Mouse (Mus musculus): ENCODE results near the gene Smpd4. TPM values are rescaled to one million over a fixed set of nuclear protein-coding genes. Genes with fewer than 3 reads are reported as not detected.
"Not testable (repeated sequence)": the region's sequence is repeated elsewhere in the genome, so short reads cannot be mapped to it uniquely, and the experiment has no call there.

Smpd4 gene
- polyA plus RNA-seq, 1 experiment from 2014 or later: 67.9 TPM

- no peaks in the 10 kb centered on the region for H3K9me3 ChIP-seq (ENCODE audit: control insufficient read depth, low read length)
- no peaks in the 10 kb centered on the region for H3K4me1 ChIP-seq (ENCODE audit: control insufficient read depth, insufficient read depth, low read length)
- DNase-seq (ENCODE audit: low spot score) (no peak), ATAC-seq (ENCODE audit: insufficient number of reproducible peaks, low FRiP score, low TSS enrichment, low read depth) (no peak)
- no peak overlapping the region for H3K9ac ChIP-seq (ENCODE audit: low read length)
- H3K36me3 ChIP-seq (ENCODE audit: control insufficient read depth, insufficient read depth, low read length): no peaks in the 10 kb centered on the region
- H3K27me3 ChIP-seq (ENCODE audit: control insufficient read depth, insufficient read depth, low read length): no peaks in the 10 kb centered on the region
- H3K4me3 ChIP-seq (ENCODE audit: low read depth, low read length): no peak overlapping the region
- H3K4me2 ChIP-seq (ENCODE audit: low read depth, severe bottlenecking): no peak overlapping the region
- H3K27ac ChIP-seq (replicated peaks; ENCODE audit: low read depth, low read length): no peak overlapping the region
- WGBS: 78% methylated on average over 5 of the region's 5 CpGs
Measured at GRCm38 (mm10) chr16:17605684-17606083, 13.5 kb upstream of the Smpd4 start.

GRCm38 (mm10) chr16:17611383-17611782 is 7.8 kb upstream of the Smpd4 start:
- 77% methylated on average over 4 of the region's 4 CpGs for WGBS
- H3K9ac ChIP-seq (ENCODE audit: low read length): no peak overlapping the region
- H3K4me3 ChIP-seq (ENCODE audit: low read depth, low read length): no peak overlapping the region
- DNase-seq (ENCODE audit: low spot score) (no peak), ATAC-seq (ENCODE audit: insufficient number of reproducible peaks, low FRiP score, low TSS enrichment, low read depth) (no peak)
- no peaks in the 10 kb centered on the region for H3K27me3 ChIP-seq (ENCODE audit: control insufficient read depth, insufficient read depth, low read length)
- no peak overlapping the region for H3K4me2 ChIP-seq (ENCODE audit: low read depth, severe bottlenecking)
- H3K4me1 ChIP-seq (ENCODE audit: control insufficient read depth, insufficient read depth, low read length): no peaks in the 10 kb centered on the region
- no peaks in the 10 kb centered on the region for H3K9me3 ChIP-seq (ENCODE audit: control insufficient read depth, low read length)
- no peak overlapping the region for H3K27ac ChIP-seq (replicated peaks; ENCODE audit: low read depth, low read length)
- no peaks in the 10 kb centered on the region for H3K36me3 ChIP-seq (ENCODE audit: control insufficient read depth, insufficient read depth, low read length)

- not testable (repeated sequence) for ATAC-seq (ENCODE audit: insufficient number of reproducible peaks, low FRiP score, low TSS enrichment, low read depth); H3K9me3 ChIP-seq (ENCODE audit: control insufficient read depth, low read length); DNase-seq (ENCODE audit: low spot score); H3K4me2 ChIP-seq (ENCODE audit: low read depth, severe bottlenecking); H3K27ac ChIP-seq (replicated peaks; ENCODE audit: low read depth, low read length); H3K36me3 ChIP-seq (ENCODE audit: control insufficient read depth, insufficient read depth, low read length); H3K4me3 ChIP-seq (ENCODE audit: low read depth, low read length); H3K4me1 ChIP-seq (ENCODE audit: control insufficient read depth, insufficient read depth, low read length); H3K27me3 ChIP-seq (ENCODE audit: control insufficient read depth, insufficient read depth, low read length); H3K9ac ChIP-seq (ENCODE audit: low read length)
- 88% methylated on average over 6 of the region's 6 CpGs for WGBS
Measured at GRCm38 (mm10) chr16:17614740-17615139, 4.4 kb upstream of the Smpd4 start.

GRCm38 (mm10) chr16:17616212-17616611 is 2.9 kb upstream of the Smpd4 start:
- Histone ChIP-seq H3K27me3 (ENCODE audit: control insufficient read depth, insufficient read depth, low read length) (no peaks in the 10 kb centered on the region), H3K9ac (ENCODE audit: low read length) (no peak overlapping the region), H3K4me3 (ENCODE audit: low read depth, low read length) (no peak overlapping the region), H3K36me3 (ENCODE audit: control insufficient read depth, insufficient read depth, low read length) (no peaks in the 10 kb centered on the region), H3K9me3 (ENCODE audit: control insufficient read depth, low read length) (no peaks in the 10 kb centered on the region), H3K4me1 (ENCODE audit: control insufficient read depth, insufficient read depth, low read length) (0 out of 2 replicates have a peak, but pooled peaks cover 3% of the 10 kb centered on the region), H3K4me2 (ENCODE audit: low read depth, severe bottlenecking) (no peak overlapping the region), H3K27ac (replicated peaks; ENCODE audit: low read depth, low read length) (no peak overlapping the region)
- WGBS: 88% methylated on average over 5 of the region's 5 CpGs
- DNase-seq (ENCODE audit: low spot score): no peak
- ATAC-seq (ENCODE audit: insufficient number of reproducible peaks, low FRiP score, low TSS enrichment, low read depth): no peak

GRCm38 (mm10) chr16:17617922-17618565 is 1.1 kb upstream of the Smpd4 start:
- Histone ChIP-seq H3K27ac (replicated peaks; ENCODE audit: low read depth, low read length) (no peak overlapping the region), H3K4me2 (ENCODE audit: low read depth, severe bottlenecking) (no peak overlapping the region), H3K27me3 (ENCODE audit: control insufficient read depth, insufficient read depth, low read length) (no peaks in the 10 kb centered on the region), H3K4me3 (ENCODE audit: low read depth, low read length) (no peak overlapping the region), H3K9ac (ENCODE audit: low read length) (no peak overlapping the region), H3K36me3 (ENCODE audit: control insufficient read depth, insufficient read depth, low read length) (no peaks in the 10 kb centered on the region; the same call in 1 of the 2 replicates), H3K9me3 (ENCODE audit: control insufficient read depth, low read length) (no peaks in the 10 kb centered on the region), H3K4me1 (ENCODE audit: control insufficient read depth, insufficient read depth, low read length) (0 out of 2 replicates have a peak, but pooled peaks cover 3% of the 10 kb centered on the region)
- peak; percentile 82 for DNase-seq (ENCODE audit: low spot score)
- WGBS: 19% methylated on average over 13 of the region's 13 CpGs
- ATAC-seq (ENCODE audit: insufficient number of reproducible peaks, low FRiP score, low TSS enrichment, low read depth): no peak

- Histone ChIP-seq H3K27me3 (ENCODE audit: control insufficient read depth, insufficient read depth, low read length) (no peaks in the 10 kb centered on the region), H3K9me3 (ENCODE audit: control insufficient read depth, low read length) (no peaks in the 10 kb centered on the region), H3K9ac (ENCODE audit: low read length) (no peak overlapping the region), H3K27ac (replicated peaks; ENCODE audit: low read depth, low read length) (no peak overlapping the region), H3K4me2 (ENCODE audit: low read depth, severe bottlenecking) (no peak overlapping the region), H3K4me3 (ENCODE audit: low read depth, low read length) (no peak overlapping the region), H3K36me3 (ENCODE audit: control insufficient read depth, insufficient read depth, low read length) (peaks cover 5% of the 10 kb centered on the region; the same call in 1 of the 2 replicates), H3K4me1 (ENCODE audit: control insufficient read depth, insufficient read depth, low read length) (0 out of 2 replicates have a peak, but pooled peaks cover 3% of the 10 kb centered on the region)
- DNase-seq (ENCODE audit: low spot score) (no peak), ATAC-seq (ENCODE audit: insufficient number of reproducible peaks, low FRiP score, low TSS enrichment, low read depth) (no peak)
- WGBS: 88% methylated on average over 1 of the region's 1 CpGs
Measured at GRCm38 (mm10) chr16:17621936-17622335, 2.8 kb downstream of the Smpd4 start.

- H3K4me2 ChIP-seq (ENCODE audit: low read depth, severe bottlenecking): no peak overlapping the region
- no peak overlapping the region for H3K9ac ChIP-seq (ENCODE audit: low read length)
- no peak overlapping the region for H3K27ac ChIP-seq (replicated peaks; ENCODE audit: low read depth, low read length)
- no peaks in the 10 kb centered on the region for H3K4me1 ChIP-seq (ENCODE audit: control insufficient read depth, insufficient read depth, low read length)
- no peaks in the 10 kb centered on the region for H3K9me3 ChIP-seq (ENCODE audit: control insufficient read depth, low read length)
- no peak for DNase-seq (ENCODE audit: low spot score)
- H3K4me3 ChIP-seq (ENCODE audit: low read depth, low read length): no peak overlapping the region
- WGBS: 74% methylated on average over 8 of the region's 8 CpGs
- no peak for ATAC-seq (ENCODE audit: insufficient number of reproducible peaks, low FRiP score, low TSS enrichment, low read depth)
- peaks cover 19% of the 10 kb centered on the region; the same call in 1 of the 2 replicates for H3K36me3 ChIP-seq (ENCODE audit: control insufficient read depth, insufficient read depth, low read length)
- H3K27me3 ChIP-seq (ENCODE audit: control insufficient read depth, insufficient read depth, low read length): no peaks in the 10 kb centered on the region
Measured at GRCm38 (mm10) chr16:17625488-17626268, 6.5 kb downstream of the Smpd4 start.

GRCm38 (mm10) chr16:17626269-17626555 is 7.1 kb downstream of the Smpd4 start:
- Histone ChIP-seq H3K4me1 (ENCODE audit: control insufficient read depth, insufficient read depth, low read length) (no peaks in the 10 kb centered on the region), H3K9ac (ENCODE audit: low read length) (no peak overlapping the region), H3K27ac (replicated peaks; ENCODE audit: low read depth, low read length) (no peak overlapping the region), H3K4me3 (ENCODE audit: low read depth, low read length) (no peak overlapping the region), H3K27me3 (ENCODE audit: control insufficient read depth, insufficient read depth, low read length) (no peaks in the 10 kb centered on the region), H3K4me2 (ENCODE audit: low read depth, severe bottlenecking) (no peak overlapping the region), H3K9me3 (ENCODE audit: control insufficient read depth, low read length) (no peaks in the 10 kb centered on the region), H3K36me3 (ENCODE audit: control insufficient read depth, insufficient read depth, low read length) (peaks cover 19% of the 10 kb centered on the region; the same call in 1 of the 2 replicates)
- DNase-seq (ENCODE audit: low spot score): no peak
- ATAC-seq (ENCODE audit: insufficient number of reproducible peaks, low FRiP score, low TSS enrichment, low read depth): no peak
- WGBS: 95% methylated on average over 5 of the region's 5 CpGs
